Mouse (Mus musculus): ENCODE results near the gene Tex10. TPM values are rescaled to one million over a fixed set of nuclear protein-coding genes. Genes with fewer than 3 reads are reported as not detected.

Tex10 gene
- polyA plus RNA-seq (2012; rRNA removed), result 15.2 and 17.2 TPM in 2 replicates

- H3K27ac ChIP-seq (ENCODE audit: insufficient read depth, low read length), result no peak within 1 kb of the TSS
- peak; percentile 83 to 85 for DNase-seq
- H3K27me3 ChIP-seq (ENCODE audit: control insufficient read depth, insufficient read depth, low read length), result no peaks in the 10 kb centered on the region
- TF ChIP-seq POLR2A (IDR thresholded peaks at IDR 0.05; ENCODE audit: borderline replicate concordance, insufficient read depth, low read length) (peak; percentile 51), CTCF (IDR thresholded peaks at IDR 0.05; ENCODE audit: borderline replicate concordance, insufficient read depth, low read depth, low read length) (no peak)
- under 1% methylated on average over 89 of the region's 89 CpGs for WGBS
- H3K4me3 ChIP-seq (replicated peaks; ENCODE audit: insufficient read depth, low read depth, low read length), result peak within 1 kb of the TSS; percentile 95
- no peaks in the 10 kb centered on the region for H3K4me1 ChIP-seq (ENCODE audit: control insufficient read depth, insufficient read depth, low read length)
Observed at GRCm38 (mm10) chr4:48472792-48473650, at the start of gene Tex10. Gene Tex10, minus strand, starts transcription at chr4:48473459.

- no peak overlapping the region for H3K27ac ChIP-seq (ENCODE audit: insufficient read depth, low read length)
- WGBS, result 72% methylated on average over 2 of the region's 2 CpGs
Observed at GRCm38 (mm10) chr4:48510861-48511260, 37.6 kb upstream of the Tex10 start.

GRCm38 (mm10) chr4:48492510-48492909, 19.3 kb upstream of the Tex10 start:
- Histone ChIP-seq H3K27me3 (ENCODE audit: control insufficient read depth, insufficient read depth, low read length) (no peaks in the 10 kb centered on the region), H3K4me3 (replicated peaks; ENCODE audit: insufficient read depth, low read depth, low read length) (no peak overlapping the region), H3K27ac (ENCODE audit: insufficient read depth, low read length) (no peak overlapping the region), H3K4me1 (ENCODE audit: control insufficient read depth, insufficient read depth, low read length) (no peaks in the 10 kb centered on the region)
- TF ChIP-seq POLR2A (IDR thresholded peaks at IDR 0.05; ENCODE audit: borderline replicate concordance, insufficient read depth, low read length) (no peak), CTCF (IDR thresholded peaks at IDR 0.05; ENCODE audit: borderline replicate concordance, insufficient read depth, low read depth, low read length) (no peak)
- no peak for DNase-seq
- whole genome bisulfite sequencing, result 91% methylated on average over 2 of the region's 2 CpGs

More at GRCm38 (mm10) chr4:48510861-48511260, 37.6 kb upstream of the Tex10 start:
- Histone ChIP-seq H3K4me1 (ENCODE audit: control insufficient read depth, insufficient read depth, low read length) (no peaks in the 10 kb centered on the region), H3K4me3 (replicated peaks; ENCODE audit: insufficient read depth, low read depth, low read length) (no peak overlapping the region), H3K27me3 (ENCODE audit: control insufficient read depth, insufficient read depth, low read length) (no peaks in the 10 kb centered on the region)
- no peak for DNase-seq
- TF ChIP-seq POLR2A (IDR thresholded peaks at IDR 0.05; ENCODE audit: borderline replicate concordance, insufficient read depth, low read length) (no peak), CTCF (IDR thresholded peaks at IDR 0.05; ENCODE audit: borderline replicate concordance, insufficient read depth, low read depth, low read length) (no peak)

- DNase-seq, result no peak
- no peak overlapping the region for H3K4me3 ChIP-seq (replicated peaks; ENCODE audit: insufficient read depth, low read depth, low read length)
- TF ChIP-seq POLR2A (IDR thresholded peaks at IDR 0.05; ENCODE audit: borderline replicate concordance, insufficient read depth, low read length) (no peak), CTCF (IDR thresholded peaks at IDR 0.05; ENCODE audit: borderline replicate concordance, insufficient read depth, low read depth, low read length) (no peak)
- H3K4me1 ChIP-seq (ENCODE audit: control insufficient read depth, insufficient read depth, low read length), result no peaks in the 10 kb centered on the region
- H3K27me3 ChIP-seq (ENCODE audit: control insufficient read depth, insufficient read depth, low read length), result no peaks in the 10 kb centered on the region
- 16% methylated on average over 14 of the region's 14 CpGs for WGBS
- H3K27ac ChIP-seq (ENCODE audit: insufficient read depth, low read length), result no peak overlapping the region
Observed at GRCm38 (mm10) chr4:48491290-48491743, 18.1 kb upstream of the Tex10 start.

- no peak for TF ChIP-seq CTCF (IDR thresholded peaks at IDR 0.05; ENCODE audit: borderline replicate concordance, insufficient read depth, low read depth, low read length)
- TF ChIP-seq POLR2A (IDR thresholded peaks at IDR 0.05; ENCODE audit: borderline replicate concordance, insufficient read depth, low read length), result no peak
- Histone ChIP-seq H3K27ac (ENCODE audit: insufficient read depth, low read length) (no peak overlapping the region), H3K27me3 (ENCODE audit: control insufficient read depth, insufficient read depth, low read length) (no peaks in the 10 kb centered on the region), H3K4me1 (ENCODE audit: control insufficient read depth, insufficient read depth, low read length) (no peaks in the 10 kb centered on the region), H3K4me3 (replicated peaks; ENCODE audit: insufficient read depth, low read depth, low read length) (no peak overlapping the region)
- WGBS, result 89% methylated on average over 2 of the region's 2 CpGs
- DNase-seq, result no peak
Observed at GRCm38 (mm10) chr4:48488916-48489315, 15.7 kb upstream of the Tex10 start.

- no peak overlapping the region for H3K4me3 ChIP-seq (replicated peaks; ENCODE audit: insufficient read depth, low read depth, low read length)
- WGBS, result 48% methylated on average over 2 of the region's 2 CpGs
- no peak overlapping the region for H3K27ac ChIP-seq (ENCODE audit: insufficient read depth, low read length)
- no peaks in the 10 kb centered on the region for H3K4me1 ChIP-seq (ENCODE audit: control insufficient read depth, insufficient read depth, low read length)
- no peak for DNase-seq
- H3K27me3 ChIP-seq (ENCODE audit: control insufficient read depth, insufficient read depth, low read length), result no peaks in the 10 kb centered on the region
- TF ChIP-seq CTCF (IDR thresholded peaks at IDR 0.05; ENCODE audit: borderline replicate concordance, insufficient read depth, low read depth, low read length), result no peak
- no peak for TF ChIP-seq POLR2A (IDR thresholded peaks at IDR 0.05; ENCODE audit: borderline replicate concordance, insufficient read depth, low read length)
Observed at GRCm38 (mm10) chr4:48481287-48481686, 8.0 kb upstream of the Tex10 start.

- TF ChIP-seq CTCF (IDR thresholded peaks at IDR 0.05; ENCODE audit: borderline replicate concordance, insufficient read depth, low read depth, low read length) (no peak), POLR2A (IDR thresholded peaks at IDR 0.05; ENCODE audit: borderline replicate concordance, insufficient read depth, low read length) (no peak)
- Histone ChIP-seq H3K27me3 (ENCODE audit: control insufficient read depth, insufficient read depth, low read length) (no peaks in the 10 kb centered on the region), H3K4me3 (replicated peaks; ENCODE audit: insufficient read depth, low read depth, low read length) (peak overlapping the region; percentile 95), H3K4me1 (ENCODE audit: control insufficient read depth, insufficient read depth, low read length) (no peaks in the 10 kb centered on the region), H3K27ac (ENCODE audit: insufficient read depth, low read length) (no peak overlapping the region)
- WGBS, result 82% methylated on average over 2 of the region's 2 CpGs
- no peak for DNase-seq
Observed at GRCm38 (mm10) chr4:48473651-48474011, 372 bp upstream of the Tex10 start.

Data from cerebellum, adult 2 months (tissue).